Mouse (Mus musculus) embryonic facial prominence, embryonic 12.5 days (tissue): ENCODE measurements around the gene Secisbp2l. TPM values are rescaled to one million over a fixed set of nuclear protein-coding genes. Genes with fewer than 3 reads are reported as not detected.

Source experiments
- ATAC-seq: fragments of 200-750 bp; cut with Nextera tagmentation; 2 replicates; pipeline ENCODE4 v1.8.0; 2017; ENCODE audit not compliant: insufficient number of reproducible peaks, insufficient read depth, low FRiP score, low TSS enrichment
- H3K27ac ChIP-seq: fragments of 300-500 bp; sonication (generic); 2 replicates; pipeline ENCODE4 v1.5.1; 2016; ENCODE audit warnings: mild to moderate bottlenecking
- H3K27me3 ChIP-seq: fragments of 300-500 bp; sonication (generic); 2 replicates; pipeline ENCODE4 v1.6.1; 2016; ENCODE audit warnings: mild to moderate bottlenecking, moderate library complexity
- H3K36me3 ChIP-seq: fragments of 300-500 bp; sonication (generic); 2 replicates; pipeline ENCODE4 v1.6.1; 2016; ENCODE audit warnings: mild to moderate bottlenecking
- H3K4me1 ChIP-seq: fragments of 300-500 bp; sonication (generic); 2 replicates; pipeline ENCODE4 v1.6.1; 2016
- H3K4me2 ChIP-seq: fragments of 300-500 bp; sonication (generic); replicated peaks from 2 replicates; pipeline ENCODE4 v1.6.1; 2016; ENCODE audit warnings: mild to moderate bottlenecking, moderate library complexity
- H3K4me3 ChIP-seq: fragments of 300-500 bp; sonication (generic); 2 replicates; pipeline ENCODE4 v1.5.1; 2016; ENCODE audit warnings: mild to moderate bottlenecking
- H3K9ac ChIP-seq: fragments of 300-500 bp; sonication (generic); 2 replicates; pipeline ENCODE4 v1.6.1; 2016; ENCODE audit warnings: mild to moderate bottlenecking, moderate library complexity
- H3K9me3 ChIP-seq: fragments of 300-500 bp; sonication (generic); 2 replicates; pipeline ENCODE4 v1.6.1; 2016; ENCODE audit warnings: mild to moderate bottlenecking, moderate library complexity
- WGBS: fragments of 180-500 bp; shearing (Covaris S2); methylation state at CpG from one replicate; pipeline ENCODE4 v1.1.7; 2016; 5-methylcytosine and 5-hydroxymethylcytosine counted together
- polyA plus RNA-seq: library from polyadenylated mRNA; unstranded; fragments of >200 nt; fragmentation: Nextera tagmentation; extraction: Ambion mirVana; gene quantifications from 2 replicates; pipeline ENCODE4 v1.2.1, GENCODE M21; 2016

Secisbp2l gene
- polyA plus RNA-seq: 21.8 and 22.8 TPM in 2 replicates

GRCm38 (mm10) chr2:125782719-125783109 lies at the start of gene Secisbp2l:
Secisbp2l (minus strand) TSS chr2:125782870.
- H3K27me3 ChIP-seq: no peaks in the 10 kb centered on the region
- peak; percentile 95 for ATAC-seq
- under 1% methylated on average over 28 of the region's 28 CpGs for WGBS
- no peaks in the 10 kb centered on the region for H3K9me3 ChIP-seq
- H3K9ac ChIP-seq: peak within 1 kb of the TSS; percentile 84
- H3K27ac ChIP-seq: peak within 1 kb of the TSS; percentile 87
- H3K36me3 ChIP-seq: no peaks in the 10 kb centered on the region
- H3K4me1 ChIP-seq: peaks cover 20% of the 10 kb centered on the region
- H3K4me3 ChIP-seq: peak within 1 kb of the TSS; percentile 88
- H3K4me2 ChIP-seq: peak within 1 kb of the TSS; percentile 54

DNA sequence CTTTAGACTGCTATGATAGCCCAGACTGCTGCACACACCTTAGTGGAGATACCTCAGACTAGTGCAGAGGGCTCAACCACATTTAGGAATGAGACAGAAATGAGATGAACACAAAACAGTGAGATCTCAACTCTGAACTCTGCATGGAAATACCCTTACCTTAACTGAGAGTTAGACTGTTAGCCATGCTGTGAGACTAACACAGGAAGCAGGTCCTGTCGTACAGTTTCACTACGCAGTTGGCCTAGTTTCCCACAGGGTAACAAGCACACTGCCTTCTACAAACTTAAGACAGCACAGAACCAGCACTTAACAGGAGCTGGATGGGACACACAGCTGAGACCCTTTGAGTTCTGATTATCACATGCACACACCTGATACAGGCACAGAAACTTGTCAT lies 47.3 kb upstream of the Secisbp2l start:
- H3K9ac ChIP-seq: no peak overlapping the region
- H3K9me3 ChIP-seq: no peaks in the 10 kb centered on the region
- H3K27ac ChIP-seq: no peak overlapping the region
- no peak for ATAC-seq
- peaks cover 35% of the 10 kb centered on the region for H3K36me3 ChIP-seq
- WGBS: 95% methylated on average over 2 of the region's 2 CpGs
- H3K4me3 ChIP-seq: no peak overlapping the region
- H3K4me2 ChIP-seq: no peak overlapping the region
- H3K27me3 ChIP-seq: no peaks in the 10 kb centered on the region
- no peaks in the 10 kb centered on the region for H3K4me1 ChIP-seq

- H3K9me3 ChIP-seq: no peaks in the 10 kb centered on the region
- H3K27me3 ChIP-seq: no peaks in the 10 kb centered on the region
- H3K4me2 ChIP-seq: no peak overlapping the region
- H3K4me1 ChIP-seq: no peaks in the 10 kb centered on the region
- no peak overlapping the region for H3K27ac ChIP-seq
- 89% methylated on average over 4 of the region's 4 CpGs for WGBS
- ATAC-seq: no peak
- peaks cover 20% of the 10 kb centered on the region for H3K36me3 ChIP-seq
- H3K4me3 ChIP-seq: no peak overlapping the region
- H3K9ac ChIP-seq: no peak overlapping the region
Measured at GRCm38 (mm10) chr2:125827898-125828297, 45.2 kb upstream of the Secisbp2l start.

- Histone ChIP-seq H3K27ac (no peak overlapping the region), H3K27me3 (no peaks in the 10 kb centered on the region), H3K4me2 (no peak overlapping the region), H3K4me3 (no peak overlapping the region), H3K9ac (no peak overlapping the region), H3K9me3 (no peaks in the 10 kb centered on the region), H3K36me3 (peaks cover 5% of the 10 kb centered on the region; the same call in 1 of the 2 replicates), H3K4me1 (no peaks in the 10 kb centered on the region)
- 64% methylated on average over 4 of the region's 4 CpGs for WGBS
- no peak for ATAC-seq
Measured at GRCm38 (mm10) chr2:125826201-125826600, 43.5 kb upstream of the Secisbp2l start.

DNA sequence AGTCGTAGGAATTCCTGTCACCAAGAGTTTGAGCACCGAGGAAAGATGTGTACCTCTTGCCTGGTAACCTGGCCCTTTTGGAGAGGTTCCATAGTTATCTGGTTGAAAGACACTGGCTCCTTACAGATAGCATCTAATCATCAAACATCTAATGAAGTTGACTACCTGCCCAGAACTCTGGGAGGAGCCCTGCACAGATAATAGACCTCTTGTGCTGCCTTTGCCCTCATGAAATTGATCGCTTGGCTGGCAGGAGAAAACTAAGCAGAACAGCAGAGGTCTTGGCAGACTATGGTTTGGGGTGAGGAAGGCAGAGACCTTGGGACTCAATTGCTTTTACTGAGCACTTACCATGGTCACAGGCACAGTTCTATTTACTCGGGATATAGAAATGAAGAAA lies 37.7 kb upstream of the Secisbp2l start:
- 89% methylated on average over 4 of the region's 4 CpGs for WGBS
- Histone ChIP-seq H3K9me3 (no peaks in the 10 kb centered on the region), H3K36me3 (no peaks in the 10 kb centered on the region), H3K9ac (no peak overlapping the region), H3K4me1 (no peaks in the 10 kb centered on the region), H3K27me3 (no peaks in the 10 kb centered on the region), H3K4me2 (no peak overlapping the region), H3K4me3 (no peak overlapping the region), H3K27ac (no peak overlapping the region)
- ATAC-seq: no peak

DNA sequence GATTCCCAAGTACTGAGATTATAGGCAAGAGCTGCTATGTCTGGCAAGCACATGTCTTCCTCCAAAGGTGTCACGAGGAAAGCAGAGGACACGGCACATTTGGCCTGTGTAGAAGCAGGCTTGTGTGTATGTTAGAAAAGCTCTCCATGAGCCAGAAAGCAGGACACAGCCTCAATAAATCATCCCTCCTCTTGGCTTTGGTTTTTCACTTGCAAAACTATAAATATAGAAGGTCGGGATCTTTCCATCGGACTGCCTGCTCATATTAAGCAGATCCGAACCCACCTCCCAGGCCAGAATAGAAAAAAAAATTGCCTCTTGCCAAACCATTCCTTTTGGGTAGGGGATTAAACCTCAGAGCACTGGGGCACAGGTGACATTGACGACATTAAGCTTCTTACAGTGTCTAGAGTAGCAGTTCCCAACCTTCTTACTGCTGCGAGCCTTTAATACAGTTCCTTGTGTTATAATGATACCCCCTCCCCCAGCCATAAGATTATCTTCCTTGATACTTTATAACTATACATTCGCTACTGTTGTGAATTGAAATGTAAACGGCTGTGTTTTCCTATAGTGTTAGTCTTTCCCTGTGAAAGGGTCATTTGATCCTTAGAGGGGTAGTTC lies 31.4 kb upstream of the Secisbp2l start:
- H3K9me3 ChIP-seq: no peaks in the 10 kb centered on the region
- H3K27me3 ChIP-seq: no peaks in the 10 kb centered on the region
- no peak overlapping the region for H3K27ac ChIP-seq
- H3K4me2 ChIP-seq: no peak overlapping the region
- 65% methylated on average over 9 of the region's 9 CpGs for WGBS
- H3K36me3 ChIP-seq: no peaks in the 10 kb centered on the region
- H3K9ac ChIP-seq: no peak overlapping the region
- no peak for ATAC-seq
- H3K4me1 ChIP-seq: no peaks in the 10 kb centered on the region
- H3K4me3 ChIP-seq: no peak overlapping the region

GRCm38 (mm10) chr2:125811332-125811731 lies 28.7 kb upstream of the Secisbp2l start:
- Histone ChIP-seq H3K36me3 (no peaks in the 10 kb centered on the region), H3K27me3 (no peaks in the 10 kb centered on the region), H3K4me1 (no peaks in the 10 kb centered on the region), H3K9ac (no peak overlapping the region), H3K4me3 (no peak overlapping the region), H3K9me3 (no peaks in the 10 kb centered on the region), H3K4me2 (no peak overlapping the region), H3K27ac (no peak overlapping the region)
- ATAC-seq: no peak
- 83% methylated on average over 2 of the region's 2 CpGs for WGBS

DNA sequence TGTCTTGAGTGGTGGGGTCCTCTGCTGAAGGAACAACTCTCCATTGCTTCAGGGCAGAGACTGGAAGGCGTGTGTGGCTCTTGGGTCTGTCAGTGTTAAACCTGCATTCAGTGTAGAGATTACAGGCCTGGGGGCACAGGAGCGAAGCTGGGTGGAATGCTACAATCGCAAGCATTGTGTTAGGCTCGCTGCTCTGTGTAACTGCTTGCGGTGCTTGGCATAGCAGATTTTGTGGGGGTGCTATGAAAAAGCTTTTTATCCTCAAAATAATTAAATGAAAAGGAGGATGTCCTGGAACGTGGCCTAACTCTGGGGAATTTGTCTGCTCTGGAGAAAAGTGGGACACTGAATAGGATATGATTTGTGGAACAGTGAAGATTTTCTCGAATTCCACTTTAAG lies 26.9 kb upstream of the Secisbp2l start:
- Histone ChIP-seq H3K4me3 (no peak overlapping the region), H3K4me2 (no peak overlapping the region), H3K4me1 (no peaks in the 10 kb centered on the region), H3K9me3 (0 out of 2 replicates have a peak, but pooled peaks cover 3% of the 10 kb centered on the region), H3K27ac (no peak overlapping the region), H3K27me3 (no peaks in the 10 kb centered on the region), H3K36me3 (no peaks in the 10 kb centered on the region), H3K9ac (no peak overlapping the region)
- ATAC-seq: no peak
- WGBS: 35% methylated on average over 7 of the region's 7 CpGs

DNA sequence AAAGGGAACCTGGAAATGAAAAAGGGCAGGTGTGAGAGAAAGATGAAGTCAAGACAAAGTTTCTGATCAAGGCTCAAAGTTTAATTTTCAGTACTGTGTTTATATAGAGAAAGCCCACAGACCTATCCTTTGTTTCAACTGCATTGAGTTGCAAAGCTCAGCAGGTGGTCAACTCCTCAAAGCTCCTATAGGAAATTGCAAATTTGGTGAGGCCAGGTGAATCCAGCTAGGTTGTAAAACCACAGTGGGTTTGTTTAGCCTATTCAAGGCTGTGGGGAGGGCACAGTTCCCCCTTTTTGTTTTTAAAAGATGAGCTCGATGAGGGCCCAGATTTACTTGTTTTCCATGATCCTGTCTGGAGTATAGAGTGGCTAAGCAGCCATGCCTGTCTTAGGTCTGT lies 23.2 kb upstream of the Secisbp2l start:
- no peak for ATAC-seq
- no peaks in the 10 kb centered on the region for H3K27me3 ChIP-seq
- 68% methylated on average over 1 of the region's 1 CpGs for WGBS
- H3K9ac ChIP-seq: no peak overlapping the region
- H3K36me3 ChIP-seq: no peaks in the 10 kb centered on the region
- H3K27ac ChIP-seq: no peak overlapping the region
- no peak overlapping the region for H3K4me3 ChIP-seq
- H3K9me3 ChIP-seq: 0 out of 2 replicates have a peak, but pooled peaks cover 3% of the 10 kb centered on the region
- H3K4me2 ChIP-seq: no peak overlapping the region
- no peaks in the 10 kb centered on the region for H3K4me1 ChIP-seq

- no peak for ATAC-seq
- Histone ChIP-seq H3K27ac (no peak overlapping the region), H3K4me3 (no peak overlapping the region), H3K4me1 (no peaks in the 10 kb centered on the region), H3K36me3 (no peaks in the 10 kb centered on the region), H3K9ac (no peak overlapping the region), H3K27me3 (no peaks in the 10 kb centered on the region), H3K4me2 (no peak overlapping the region), H3K9me3 (0 out of 2 replicates have a peak, but pooled peaks cover 3% of the 10 kb centered on the region)
- WGBS: 74% methylated on average over 4 of the region's 4 CpGs
Measured at GRCm38 (mm10) chr2:125801947-125802346, 19.3 kb upstream of the Secisbp2l start.

GRCm38 (mm10) chr2:125801038-125801437 lies 18.4 kb upstream of the Secisbp2l start:
- Histone ChIP-seq H3K4me1 (no peaks in the 10 kb centered on the region), H3K27me3 (no peaks in the 10 kb centered on the region), H3K36me3 (no peaks in the 10 kb centered on the region), H3K4me2 (no peak overlapping the region), H3K27ac (no peak overlapping the region), H3K4me3 (no peak overlapping the region), H3K9me3 (0 out of 2 replicates have a peak, but pooled peaks cover 2% of the 10 kb centered on the region), H3K9ac (no peak overlapping the region)
- WGBS: 65% methylated on average over 8 of the region's 8 CpGs
- no peak for ATAC-seq

DNA sequence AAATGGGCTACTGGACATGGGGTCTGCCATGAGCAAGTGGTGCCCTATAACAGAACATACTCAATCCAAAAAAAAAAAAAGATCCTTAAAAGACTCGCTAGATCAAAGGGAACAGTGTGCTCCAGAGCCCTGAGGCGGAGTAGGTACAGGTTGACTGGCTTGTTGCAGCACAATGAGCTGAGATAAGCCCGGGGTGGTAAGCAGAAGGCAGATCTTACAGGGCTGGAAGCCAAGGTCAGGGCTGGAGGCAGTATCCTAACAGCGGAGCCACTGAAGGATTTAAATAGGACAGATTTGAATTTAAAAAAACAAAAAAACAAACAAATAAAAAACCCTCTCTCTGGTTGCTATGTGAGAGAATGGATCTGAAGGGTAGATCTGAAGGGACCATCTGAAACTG lies 17.8 kb upstream of the Secisbp2l start:
- Histone ChIP-seq H3K4me2 (no peak overlapping the region), H3K9me3 (no peaks in the 10 kb centered on the region), H3K4me3 (no peak overlapping the region), H3K9ac (no peak overlapping the region), H3K27ac (no peak overlapping the region), H3K36me3 (no peaks in the 10 kb centered on the region), H3K27me3 (no peaks in the 10 kb centered on the region), H3K4me1 (no peaks in the 10 kb centered on the region)
- WGBS: 70% methylated on average over 4 of the region's 4 CpGs
- no peak for ATAC-seq
